Mouse (Mus musculus): ENCODE results near the gene Ranbp9.
A peak's percentile ranks its signal among the peaks of the same experiment; 100 is the strongest.
"Not testable (repeated sequence)": the region's sequence is repeated elsewhere in the genome, so short reads cannot be mapped to it uniquely, and the experiment has no call there.

Ranbp9 gene

DNA sequence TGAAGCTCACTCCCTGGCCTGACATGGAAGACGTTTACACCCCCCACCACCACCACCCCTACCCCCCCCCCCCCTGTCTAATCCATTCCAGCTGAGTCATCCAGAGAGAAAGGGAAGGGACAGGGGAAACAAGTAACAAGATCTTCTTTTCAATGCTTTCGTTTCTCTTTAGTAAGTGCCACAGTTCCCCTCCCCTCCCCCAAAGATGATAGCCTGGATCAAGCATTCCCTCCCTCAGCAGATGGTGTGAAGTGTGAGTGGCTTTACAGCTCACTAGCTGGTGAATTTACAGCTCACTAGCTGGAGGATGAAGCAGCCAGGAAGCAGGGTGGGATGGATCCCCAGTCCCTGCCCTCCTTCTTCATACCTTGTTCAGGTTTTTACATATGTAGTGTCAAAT is 15.6 kb upstream of the Ranbp9 start:
- DNase-seq (ENCODE audit: low spot score in 2 of 2) = no peak

DNA sequence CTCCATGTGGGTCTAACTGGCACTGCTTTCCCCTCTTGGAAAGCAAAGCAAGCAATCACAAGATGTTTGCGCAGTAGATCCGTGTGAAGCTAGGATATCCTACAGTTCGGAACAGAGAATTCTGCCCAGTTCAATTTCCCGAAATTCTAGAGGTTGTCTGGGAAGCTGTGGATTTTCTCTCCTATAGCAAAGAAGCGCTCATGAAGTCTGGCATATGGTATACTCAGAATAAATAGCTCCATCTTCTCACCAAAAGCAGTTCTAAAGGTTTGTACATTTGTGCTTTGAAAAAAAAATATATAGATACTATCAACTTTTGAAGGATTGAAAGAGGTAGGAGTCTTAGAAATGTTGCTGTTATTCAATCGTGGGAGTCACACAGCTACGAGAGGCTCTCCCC is 14.6 kb upstream of the Ranbp9 start:
- DNase-seq (ENCODE audit: low spot score in 2 of 2) = peak in 1 of 2 experiments; percentile 40

DNA sequence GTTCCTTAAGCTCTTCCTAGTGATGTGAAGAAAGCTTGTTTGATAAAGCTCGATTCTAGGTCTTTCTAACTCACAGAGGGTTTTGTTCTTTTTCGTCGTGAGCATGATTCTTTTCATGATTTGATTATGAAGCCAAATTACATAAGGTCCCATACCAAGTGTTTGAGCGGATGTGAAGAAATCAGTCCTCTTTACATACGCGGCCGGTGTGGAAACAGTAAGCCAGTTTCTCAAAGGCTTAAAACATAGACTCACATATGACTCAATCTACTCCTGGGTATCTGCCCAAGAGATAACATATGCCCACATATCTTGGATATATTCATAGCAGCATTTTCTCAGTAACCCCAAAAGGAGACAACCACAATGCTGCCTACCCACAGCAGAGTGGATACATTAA is 12.6 kb upstream of the Ranbp9 start:
- DNase-seq (ENCODE audit: low spot score in 2 of 2) = peak in 1 of 2 experiments; percentile 23

DNA sequence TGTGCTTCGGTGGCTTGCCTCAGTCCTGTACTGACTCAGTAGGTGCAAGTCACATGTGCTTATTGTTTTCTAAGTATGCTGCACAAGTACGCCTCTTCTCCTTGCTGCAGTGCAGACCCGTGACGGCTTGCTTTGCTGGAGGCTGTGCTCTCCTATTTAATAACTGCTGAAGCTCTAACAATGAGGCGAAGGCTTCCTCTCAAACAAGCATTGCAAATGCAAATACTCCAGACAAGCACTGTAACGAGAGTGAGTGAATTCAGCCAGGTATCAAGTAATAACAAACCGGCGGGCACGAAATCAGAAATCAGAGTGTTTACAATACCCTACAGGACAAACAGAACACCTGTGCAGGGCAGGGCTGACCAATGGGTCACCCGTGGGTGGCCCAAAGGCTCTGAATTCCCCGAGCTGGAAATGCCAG is 12.0 kb upstream of the Ranbp9 start:
- peak in 1 of 2 experiments; percentile 34 for DNase-seq (ENCODE audit: low spot score in 2 of 2)

DNA sequence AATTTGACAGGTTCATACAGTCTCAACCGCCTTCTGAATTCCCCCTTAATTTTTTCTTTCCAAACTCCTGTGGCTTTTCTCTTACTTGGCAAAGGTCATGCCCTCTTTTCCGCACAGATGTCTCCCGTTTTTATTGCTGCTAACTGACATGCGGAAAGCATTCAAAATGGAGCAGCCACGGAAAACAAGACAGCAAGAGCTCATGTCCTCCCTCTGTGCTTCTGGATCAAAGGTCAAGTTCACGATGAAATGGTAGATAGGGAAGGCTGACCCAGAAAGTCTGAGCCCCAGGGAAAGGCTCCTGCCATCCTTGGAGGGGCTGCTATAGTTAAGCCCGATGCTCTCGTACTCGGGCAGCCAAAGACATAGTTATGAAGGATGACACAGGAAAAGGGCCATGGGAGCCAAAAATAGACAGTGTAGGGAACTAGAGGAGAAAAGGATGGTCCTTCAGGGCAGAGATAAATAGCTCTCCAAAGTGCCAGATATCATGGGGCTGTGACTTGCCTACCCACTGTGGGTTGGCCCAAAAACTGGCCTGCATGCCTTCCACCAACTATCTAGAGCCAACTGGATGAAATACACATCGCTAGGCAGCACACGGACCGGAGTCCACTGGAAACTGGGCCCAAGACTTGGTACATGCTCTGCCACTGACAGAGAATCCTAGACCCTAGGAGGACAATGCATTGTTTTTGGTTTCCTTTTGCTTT is 5.6 kb upstream of the Ranbp9 start:
- DNase-seq (ENCODE audit: low spot score in 2 of 2) = no peak

DNA sequence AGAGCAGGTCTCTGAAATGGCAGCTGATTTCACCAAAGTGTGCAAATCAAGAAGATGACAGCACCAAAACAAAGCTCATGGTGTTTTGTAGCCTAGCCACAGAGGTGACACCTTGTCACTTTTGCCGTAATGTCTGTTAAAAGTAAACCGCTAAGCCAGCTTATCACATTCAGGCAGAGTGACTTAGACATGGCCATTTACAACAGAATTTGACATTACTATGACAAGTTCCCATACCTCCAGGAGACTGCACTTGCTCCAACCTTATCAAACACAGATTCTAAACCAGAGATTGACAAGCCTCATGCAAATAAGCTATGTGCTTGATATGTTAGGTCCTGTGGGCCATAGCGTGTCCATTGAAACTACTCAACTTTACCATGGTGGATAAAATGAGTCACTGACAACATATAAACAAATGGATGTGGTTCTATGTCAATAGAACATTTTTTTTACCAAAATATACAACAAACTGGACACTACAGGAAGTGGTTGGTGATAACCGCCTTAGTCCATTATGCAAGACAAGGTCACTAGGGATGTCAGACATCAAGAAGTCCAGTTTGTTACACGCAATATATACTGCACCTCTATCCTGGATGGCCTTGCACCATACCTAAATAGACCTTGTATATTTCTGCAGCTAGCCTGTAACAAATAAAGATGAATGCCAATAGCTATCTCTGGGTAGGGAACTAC is 4.3 kb upstream of the Ranbp9 start:
- no peak for DNase-seq (ENCODE audit: low spot score in 2 of 2)

DNA sequence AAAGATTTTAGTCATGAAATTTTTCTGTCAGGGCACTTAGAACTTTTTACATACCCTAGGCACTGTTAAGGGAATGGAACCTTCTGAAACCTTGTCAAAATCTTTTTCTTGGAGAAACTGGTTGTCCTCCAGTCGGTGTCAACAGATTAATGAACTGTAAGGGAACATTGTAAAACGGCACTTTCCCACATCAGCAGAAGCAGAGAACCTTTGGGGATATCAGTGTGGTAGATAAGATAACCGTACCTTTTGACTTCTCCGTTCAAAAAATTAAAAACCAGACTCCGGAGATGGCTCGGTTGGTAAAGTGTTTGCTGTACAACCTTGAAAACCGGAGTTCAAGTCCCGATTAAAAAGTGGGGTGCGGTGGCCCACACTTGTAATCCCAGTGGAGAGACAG is 1.7 kb upstream of the Ranbp9 start:
- no peak for DNase-seq (ENCODE audit: low spot score in 2 of 2)

DNA sequence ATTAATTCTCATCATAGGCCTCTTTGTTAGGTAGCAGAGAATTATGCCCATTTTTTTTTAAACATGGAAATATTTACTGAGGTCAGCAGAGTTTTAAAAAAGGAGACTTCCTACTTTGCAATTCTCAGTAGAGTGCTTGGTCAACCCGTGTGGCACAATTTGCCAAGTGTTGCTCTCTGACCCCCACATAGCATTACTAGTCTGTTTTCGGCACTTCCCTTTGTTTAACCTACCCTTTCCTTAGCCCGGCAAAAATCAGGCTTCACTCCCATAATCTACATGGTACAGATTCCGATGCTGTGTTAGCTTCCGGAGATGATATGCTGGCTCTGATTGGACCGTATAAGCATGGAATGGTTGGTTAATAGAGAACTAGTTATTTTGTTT is 770 bp upstream of the Ranbp9 start:
- no peak for DNase-seq (ENCODE audit: low spot score in 2 of 2)

DNA sequence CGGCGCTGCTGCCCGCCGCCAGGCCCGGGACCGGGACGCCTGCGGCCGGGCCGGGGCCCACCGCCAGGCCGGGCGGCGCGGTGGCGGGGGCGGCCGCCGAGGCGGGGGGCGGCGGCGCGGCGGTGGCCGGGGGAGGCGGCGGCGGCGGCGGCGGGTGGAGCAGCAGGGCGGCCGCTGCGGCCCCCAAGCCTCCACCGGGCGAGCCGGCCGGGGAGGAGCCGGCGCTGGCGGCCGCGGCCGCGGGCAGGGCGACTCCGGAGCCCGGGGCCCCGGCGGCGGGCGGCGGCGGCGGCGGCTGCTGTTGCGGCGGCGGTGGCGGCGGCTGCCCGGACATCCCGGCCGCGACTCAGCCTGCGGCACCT is 506 bp downstream of the Ranbp9 start:
- no peak for DNase-seq (ENCODE audit: low spot score in 2 of 2)

DNA sequence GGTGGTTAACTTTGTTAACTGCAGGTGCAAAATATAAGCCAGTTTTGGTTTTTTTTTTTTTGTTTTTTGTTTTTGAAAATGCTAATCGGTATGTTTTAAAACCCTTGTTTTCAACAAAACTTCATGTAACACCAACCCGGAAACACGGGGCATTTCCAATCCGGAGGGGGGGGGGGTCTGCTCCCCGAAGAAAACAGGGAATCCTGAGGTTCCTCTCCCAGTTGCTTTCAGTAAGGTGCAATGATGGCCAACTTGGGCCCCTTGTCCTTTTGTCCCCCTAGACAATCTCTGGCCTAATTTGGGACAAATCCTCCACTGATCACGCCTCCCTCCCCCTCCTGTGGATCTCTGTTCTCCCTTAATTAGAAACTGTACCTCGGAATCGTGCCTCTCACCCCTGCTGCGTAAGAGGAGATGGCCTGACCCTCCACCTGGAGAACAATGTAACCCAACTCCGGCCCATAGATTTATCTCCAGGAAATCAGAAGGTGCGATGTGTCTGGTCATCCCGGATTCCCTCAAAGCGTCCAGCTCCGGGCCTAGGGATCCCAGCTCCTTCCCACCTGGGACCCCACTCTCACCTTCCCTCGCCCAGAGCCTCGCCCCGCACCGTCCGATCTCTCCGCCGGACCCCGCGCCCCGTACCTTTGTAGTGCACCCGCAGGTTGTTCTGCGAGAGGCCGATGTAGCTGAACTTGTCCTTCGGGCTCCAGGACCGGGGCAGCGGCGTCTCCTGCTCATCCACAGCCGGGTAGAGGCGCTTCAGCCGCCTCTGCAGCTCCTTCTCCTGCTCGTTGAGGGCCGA is 1.1 kb downstream of the Ranbp9 start:
- no peak for DNase-seq (ENCODE audit: low spot score in 2 of 2)

DNA sequence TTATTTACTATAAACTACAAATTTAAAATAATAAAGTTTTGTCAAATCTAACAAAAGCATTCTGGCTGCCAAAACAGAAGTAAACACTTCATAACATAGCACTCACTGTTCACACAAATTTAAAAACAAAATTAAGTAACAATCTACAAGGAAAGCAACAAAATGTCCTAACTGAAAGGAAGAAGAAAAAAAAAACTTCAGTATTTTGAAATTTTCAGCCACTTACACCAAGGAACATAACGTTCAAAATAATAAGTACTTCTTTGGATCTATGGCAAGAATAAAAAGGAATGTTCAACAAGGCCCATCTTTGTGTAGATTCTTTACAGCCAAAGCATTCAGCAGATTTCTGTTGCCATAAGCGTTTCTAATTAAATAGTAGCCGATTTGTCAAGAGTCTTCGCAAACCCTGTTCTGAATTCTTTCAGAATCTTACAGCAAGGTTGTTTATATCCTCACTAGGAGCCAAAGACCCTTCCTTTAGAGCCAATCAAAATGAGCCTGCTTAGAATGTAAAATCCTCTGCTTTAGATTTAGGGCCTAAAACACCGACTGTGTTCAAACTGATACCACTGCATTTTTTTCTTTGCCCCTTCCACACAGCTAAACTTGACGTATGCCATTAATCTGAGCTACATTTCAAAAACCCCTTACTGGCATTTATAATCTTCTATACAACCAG is 1.9 kb downstream of the Ranbp9 start:
- no peak for DNase-seq (ENCODE audit: low spot score in 2 of 2)

DNA sequence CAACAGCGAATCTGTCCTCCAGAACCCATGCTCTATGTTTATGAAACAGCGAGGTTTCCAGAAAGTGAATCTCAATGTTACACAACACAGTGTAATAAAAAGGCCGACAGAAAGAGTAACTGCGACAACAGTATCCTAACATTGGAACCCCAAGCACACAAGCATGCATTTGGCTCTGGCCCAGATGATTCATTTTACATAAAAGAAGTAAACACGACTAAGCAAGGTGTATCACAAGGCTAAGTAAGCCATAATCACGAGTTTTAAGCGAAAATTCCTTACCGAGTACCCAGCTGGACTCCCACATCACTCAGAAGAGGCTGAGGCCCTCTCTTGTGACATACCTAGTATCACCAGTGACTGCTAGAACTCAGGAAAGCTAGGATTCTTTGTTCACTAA is 2.5 kb downstream of the Ranbp9 start:
- peak in 1 of 2 experiments; percentile 34 for DNase-seq (ENCODE audit: low spot score in 2 of 2)

DNA sequence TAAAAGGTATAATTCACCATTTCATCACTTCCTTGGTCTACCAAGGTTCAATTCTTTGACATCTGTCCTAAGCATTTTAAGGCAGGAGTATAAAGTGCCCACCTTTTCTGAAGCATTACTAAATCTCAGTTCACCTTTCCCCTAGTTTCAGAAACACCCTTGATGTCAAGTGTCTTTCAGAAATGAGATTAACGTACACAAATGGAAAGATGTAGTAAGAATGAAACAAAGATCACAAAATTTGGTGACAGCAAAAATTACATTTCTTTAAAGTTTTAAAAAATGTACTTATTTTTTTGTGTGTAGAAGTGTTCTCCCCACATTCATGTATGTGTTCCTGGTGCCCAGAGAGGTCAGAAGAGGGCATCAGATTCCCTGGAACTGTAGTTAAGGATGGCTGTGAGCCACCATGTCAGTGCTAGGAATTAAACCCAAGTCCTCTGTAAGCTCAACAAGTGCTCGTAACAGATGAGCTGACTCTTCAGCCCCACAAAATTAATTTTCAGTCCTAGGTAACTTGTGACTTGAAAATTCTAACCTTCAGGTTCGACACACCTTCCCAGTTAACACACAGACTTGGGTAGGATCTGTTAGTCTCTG is 3.9 kb downstream of the Ranbp9 start:
- DNase-seq (ENCODE audit: low spot score in 2 of 2) = no peak

DNA sequence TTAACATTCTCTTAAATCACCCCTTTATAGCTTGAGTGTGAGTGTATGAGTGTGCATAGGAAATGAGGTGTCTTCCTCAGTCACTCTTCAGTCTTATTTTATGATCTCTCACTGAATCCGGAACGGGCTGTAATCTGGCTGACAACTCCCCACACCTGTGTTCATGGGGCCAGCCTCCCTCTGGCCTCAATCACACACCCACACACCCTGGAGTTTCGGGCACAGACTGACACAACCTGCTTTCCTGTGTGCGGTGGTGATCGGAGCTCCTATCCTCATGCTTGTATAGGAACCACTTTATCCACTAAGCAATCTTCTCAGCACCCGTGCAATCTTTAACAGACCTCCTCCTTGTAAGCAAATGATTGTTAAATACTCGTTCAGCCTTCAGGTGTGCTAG is 4.9 kb downstream of the Ranbp9 start:
- DNase-seq (ENCODE audit: low spot score in 2 of 2) = no peak

DNA sequence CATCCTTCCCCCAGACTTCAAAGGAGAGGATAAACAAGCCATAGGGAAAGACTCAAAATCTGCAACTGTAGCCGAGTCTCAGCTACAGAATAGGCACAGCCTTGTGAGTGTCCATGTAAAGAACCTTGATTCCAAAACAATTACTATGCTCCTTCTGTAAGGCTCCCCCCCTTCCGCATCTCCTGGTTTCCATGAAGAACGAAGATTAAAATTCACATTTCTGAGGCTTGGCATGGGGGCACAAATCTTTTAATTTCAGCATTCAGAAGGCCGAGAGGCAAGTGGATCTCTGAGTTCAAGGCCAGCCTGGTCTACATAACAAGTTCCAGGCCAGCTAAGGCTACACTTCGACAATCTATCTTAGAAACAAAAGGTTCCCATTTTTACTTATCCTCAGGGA is 6.4 kb downstream of the Ranbp9 start:
- no peak for DNase-seq (ENCODE audit: low spot score in 2 of 2)

DNA sequence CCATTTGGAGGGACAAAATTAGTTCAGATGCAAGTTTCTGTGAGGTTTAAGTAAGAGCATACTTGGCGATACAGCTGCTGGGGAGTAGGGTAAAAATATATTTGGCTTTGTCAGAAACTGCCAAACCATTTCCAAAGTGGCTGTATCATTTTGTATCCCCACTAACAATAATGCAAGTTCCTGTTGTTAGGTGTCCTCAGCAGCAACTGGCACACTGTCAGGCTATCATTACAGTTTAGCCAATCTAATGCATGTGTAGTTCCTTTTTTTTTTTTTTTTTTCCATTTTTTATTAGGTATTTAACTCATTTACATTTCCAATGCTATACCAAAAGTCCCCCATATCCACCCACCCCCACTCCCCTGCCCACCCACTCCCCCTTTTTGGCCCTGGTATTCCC is 9.2 kb downstream of the Ranbp9 start:
- not testable (repeated sequence) for DNase-seq (ENCODE audit: low spot score in 2 of 2)

DNA sequence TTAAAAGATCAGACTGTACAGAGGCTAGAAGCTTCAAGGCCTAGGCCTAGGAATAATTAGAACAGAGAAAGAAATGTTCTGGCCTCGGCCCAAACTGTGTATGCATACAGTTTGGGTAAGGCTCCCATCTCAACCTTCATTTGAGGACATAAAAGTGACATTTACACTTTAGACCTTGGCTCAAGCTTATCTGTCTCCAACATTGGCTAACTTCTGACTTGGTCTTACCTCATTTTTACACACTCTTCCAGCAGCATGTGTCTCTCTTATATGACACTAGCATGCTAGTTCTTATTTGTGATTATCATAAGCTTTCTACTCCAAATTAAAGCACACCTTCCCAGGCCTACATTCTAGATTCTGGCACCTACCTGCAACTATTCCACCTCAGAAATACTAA is 11.5 kb downstream of the Ranbp9 start:
- no peak for DNase-seq (ENCODE audit: low spot score in 2 of 2)

DNA sequence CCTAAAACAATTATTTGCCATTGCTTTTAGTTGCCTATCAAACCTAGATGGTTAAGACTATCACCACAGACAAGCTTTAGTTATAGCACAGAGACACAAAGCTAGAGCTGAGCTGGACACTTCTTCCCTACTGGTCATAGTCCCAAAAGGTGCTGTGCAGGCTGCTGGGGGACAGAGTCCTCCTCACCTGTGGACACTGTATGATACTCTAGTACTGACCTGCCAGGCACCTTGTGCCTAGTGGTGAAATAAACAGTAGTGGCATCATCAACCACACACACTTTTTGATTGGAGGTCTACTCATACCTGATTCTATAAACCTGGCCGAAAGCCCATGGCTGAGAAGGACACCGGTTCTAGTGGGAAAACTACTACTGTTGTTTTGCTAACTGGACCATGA is 16.5 kb downstream of the Ranbp9 start:
- no peak for DNase-seq (ENCODE audit: low spot score in 2 of 2)

DNA sequence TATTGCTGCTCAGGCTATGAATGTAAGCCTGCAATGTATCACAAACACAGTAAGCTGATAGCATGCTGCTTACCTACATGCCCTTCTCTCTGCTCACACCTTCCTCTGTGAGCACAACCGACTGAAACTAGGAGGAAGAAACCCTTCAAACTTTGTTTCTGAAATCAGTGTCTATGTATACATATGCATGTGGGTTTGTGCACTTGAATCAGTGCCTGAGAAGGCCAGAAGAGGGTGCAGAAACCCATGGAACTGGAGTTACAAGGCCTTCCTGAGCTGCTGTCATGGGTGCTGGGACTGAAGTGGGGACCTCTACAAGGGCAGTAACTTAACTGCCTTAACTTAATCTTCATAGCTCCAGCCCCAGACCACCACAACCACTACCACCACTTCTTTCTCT is 23.9 kb downstream of the Ranbp9 start:
- DNase-seq (ENCODE audit: low spot score in 2 of 2) = no peak

DNA sequence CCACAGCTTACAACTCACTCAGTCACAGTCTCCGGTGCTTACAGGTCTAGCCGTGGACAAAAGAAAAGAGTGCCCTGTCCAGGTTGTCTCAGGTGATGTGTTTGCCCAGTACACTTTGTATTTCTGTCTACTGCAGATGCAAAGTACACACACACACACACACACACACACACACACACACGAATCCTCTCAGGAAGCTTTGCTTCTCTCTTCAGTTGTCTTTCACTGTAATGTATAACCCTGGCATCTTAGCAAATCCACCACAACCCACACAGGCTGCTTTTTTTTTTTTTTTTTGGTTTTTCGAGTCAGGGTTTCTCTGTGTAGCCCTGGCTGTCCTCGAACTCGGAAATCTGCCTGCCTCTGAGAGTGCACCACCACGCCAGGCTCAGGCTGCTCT is 26.7 kb downstream of the Ranbp9 start:
- DNase-seq (ENCODE audit: low spot score in 2 of 2) = no peak

DNA sequence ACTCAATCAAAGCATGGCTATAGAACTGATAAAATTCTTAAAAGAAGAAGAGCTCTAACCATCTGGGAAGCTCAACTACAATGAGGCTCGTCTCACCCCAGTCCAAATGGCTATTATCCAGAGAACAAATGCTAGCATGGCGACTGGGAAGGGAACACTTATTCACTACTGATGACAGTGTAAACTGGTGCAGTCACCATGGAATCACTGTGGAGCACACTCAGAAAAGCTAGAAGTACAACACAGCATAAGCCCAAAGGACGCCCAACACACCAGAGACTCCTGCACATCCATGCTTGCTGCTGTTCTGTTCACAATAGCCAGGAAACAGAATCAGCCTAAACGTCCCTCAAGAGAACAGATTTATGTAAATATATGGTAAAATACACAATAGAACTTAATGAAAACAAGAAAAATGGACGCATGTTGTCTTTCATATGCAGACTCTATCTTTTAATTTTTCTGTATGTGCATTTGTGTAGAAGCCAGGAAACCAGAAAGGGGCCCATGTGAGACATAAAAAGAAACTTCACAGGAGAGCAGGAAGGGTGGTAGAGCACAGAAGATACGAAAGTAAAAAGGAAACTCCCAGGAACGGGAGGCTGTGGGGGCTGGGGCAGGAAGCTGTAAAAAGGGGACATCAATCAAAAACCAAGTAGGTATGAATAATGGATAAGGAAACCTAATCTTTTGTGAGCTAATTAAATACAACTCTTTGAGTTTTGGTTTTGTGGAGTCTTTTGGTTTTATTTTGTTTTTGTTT is 28.1 kb downstream of the Ranbp9 start:
- DNase-seq (ENCODE audit: low spot score in 2 of 2) = no peak
